Mouse (Mus musculus) testis, postnatal 14 days (tissue): ENCODE measurements around the gene Olfr996.
"Not testable (repeated sequence)": the region's sequence is repeated elsewhere in the genome, so short reads cannot be mapped to it uniquely, and the experiment has no call there.

Experiments used
- DNase-seq: peaks from one replicate; pipeline ENCODE4 v3.0.0; 2021; ENCODE audit warnings: low spot score

The Olfr996 gene

GRCm38 (mm10) chr2:85578915-85579314, at the start of gene Olfr996:
Gene Olfr996 (plus strand): TSS chr2:85579215.
- DNase-seq: no peak

GRCm38 (mm10) chr2:85532082-85532778, 46.8 kb upstream of the Olfr996 start:
- DNase-seq: no peak

GRCm38 (mm10) chr2:85533934-85534333, 45.1 kb upstream of the Olfr996 start:
- DNase-seq: no peak

- no peak for DNase-seq
These were observed 24.2 kb upstream of the Olfr996 start for GRCm38 (mm10) chr2:85554806-85555205.

- DNase-seq: no peak
These were observed 18.8 kb upstream of the Olfr996 start for GRCm38 (mm10) chr2:85560226-85560625.

- peak; percentile 6 for DNase-seq
These were observed 17.8 kb upstream of the Olfr996 start for GRCm38 (mm10) chr2:85561187-85561586.

- DNase-seq: not testable (repeated sequence)
These were observed 9.6 kb downstream of the Olfr996 start, which contains the start of gene Olfr998 for GRCm38 (mm10) chr2:85588648-85589047. Gene Olfr998 (plus strand): TSS chr2:85588948.

GRCm38 (mm10) chr2:85611803-85612202, 32.8 kb downstream of the Olfr996 start, which contains the start of gene Olfr1000:
Gene Olfr1000 (minus strand): TSS chr2:85611903.
- DNase-seq: no peak
